Mouse (Mus musculus) ES-Bruce4 (cell line): ENCODE measurements around the gene Arih2. TPM values are rescaled to one million over a fixed set of nuclear protein-coding genes. Genes with fewer than 3 reads are reported as not detected.

ENCODE experiments used
- H3K27ac ChIP-seq: 2 replicates; pipeline ENCODE4 v1.5.1; 2012; ENCODE audit warnings: low read length, inconsistent platforms; ENCODE audit not compliant: insufficient read depth
- H3K27me3 ChIP-seq: 2 replicates; pipeline ENCODE4 v1.6.1; 2012; ENCODE audit warnings: mild to moderate bottlenecking, low read length, inconsistent platforms; ENCODE audit not compliant: control insufficient read depth, poor library complexity, insufficient read depth, severe bottlenecking
- H3K36me3 ChIP-seq: 2 replicates; pipeline ENCODE4 v1.6.1; 2012; ENCODE audit warnings: inconsistent platforms, mild to moderate bottlenecking, low read length, moderate library complexity; ENCODE audit not compliant: control insufficient read depth, poor library complexity, insufficient read depth, severe bottlenecking
- H3K4me1 ChIP-seq: one replicate; pipeline ENCODE4 v1.8.1; 2011; ENCODE audit warnings: low read length; ENCODE audit not compliant: control insufficient read depth, insufficient read depth
- H3K4me3 ChIP-seq: 2 replicates; pipeline ENCODE4 v1.5.1; 2011; ENCODE audit warnings: low read depth, mild to moderate bottlenecking, low read length
- H3K9ac ChIP-seq: 2 replicates; pipeline ENCODE4 v1.6.1; 2012; ENCODE audit warnings: low read depth, mild to moderate bottlenecking, inconsistent platforms; ENCODE audit not compliant: poor library complexity, severe bottlenecking
- H3K9me3 ChIP-seq: replicated peaks from 2 replicates; pipeline ENCODE4 v1.6.1; 2012; ENCODE audit warnings: mild to moderate bottlenecking, low read length, inconsistent platforms; ENCODE audit not compliant: control insufficient read depth, poor library complexity, insufficient read depth, severe bottlenecking
- CTCF ChIP-seq: IDR thresholded peaks from one replicate; pipeline ENCODE4 v1.8.1; 2011; ENCODE audit warnings: low read depth, low read length
- EP300 ChIP-seq: IDR thresholded peaks from 2 replicates; pipeline ENCODE4 v1.6.1; 2011; ENCODE audit warnings: low read depth, low read length; ENCODE audit not compliant: insufficient read depth
- POLR2A ChIP-seq: IDR thresholded peaks from one replicate; pipeline ENCODE4 v1.8.1; 2011; ENCODE audit warnings: low read length; ENCODE audit not compliant: insufficient read depth
- polyA plus RNA-seq: library from polyadenylated mRNA; stranded (reverse); fragments of >200 nt; gene quantifications from 2 replicates; pipeline ENCODE4 v1.2.4, GENCODE M21; 2011; ENCODE audit warnings: low read depth; ENCODE audit not compliant: missing spikeins, insufficient read depth, insufficient read length

The Arih2 gene
- polyA plus RNA-seq, 1 experiment, result 131 TPM

GRCm38 (mm10) chr9:108589229-108589628 is 60.0 kb downstream of the Arih2 start:
- no peak overlapping the region for H3K9ac ChIP-seq
- H3K4me1 ChIP-seq, result peaks cover 11% of the 10 kb centered on the region
- H3K27me3 ChIP-seq, result no peaks in the 10 kb centered on the region
- no peak overlapping the region for H3K4me3 ChIP-seq
- H3K36me3 ChIP-seq, result no peaks in the 10 kb centered on the region
- no peak overlapping the region for H3K27ac ChIP-seq
- peak; percentile 21 for TF ChIP-seq CTCF
- no peak for TF ChIP-seq POLR2A
- TF ChIP-seq EP300, result no peak
- H3K9me3 ChIP-seq, result no peaks in the 10 kb centered on the region

DNA sequence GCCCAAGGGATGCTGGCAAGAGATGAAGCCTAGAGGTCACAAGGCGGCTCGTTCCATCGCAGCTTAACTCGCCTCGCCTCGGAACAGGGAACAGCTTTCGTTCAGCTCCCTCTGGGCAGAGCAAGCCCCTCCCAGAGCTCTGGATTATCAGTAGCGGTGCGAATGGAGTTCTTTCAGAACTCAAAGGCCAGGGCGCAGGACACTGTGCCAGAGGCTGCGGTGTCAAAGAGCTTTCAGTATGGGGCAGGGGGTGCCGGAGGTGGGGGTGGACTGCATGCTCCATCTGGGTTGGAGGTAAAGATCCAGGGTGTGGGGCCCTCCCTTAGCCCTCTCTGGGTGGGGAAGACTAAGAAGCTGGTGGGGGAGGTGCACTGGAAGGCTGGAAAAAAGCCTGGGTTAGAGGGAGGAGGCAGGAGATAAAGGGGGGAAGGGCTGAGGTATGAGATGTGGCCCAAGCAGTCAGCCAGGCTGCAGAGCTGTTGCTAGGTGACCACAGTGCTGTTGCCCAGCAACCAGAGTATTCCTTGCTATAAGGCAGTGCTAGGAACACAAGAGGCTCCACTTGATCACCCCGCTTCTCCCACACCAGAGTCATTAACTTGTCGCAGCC is 61.5 kb downstream of the Arih2 start:
- H3K4me1 ChIP-seq, result peaks cover 11% of the 10 kb centered on the region
- no peaks in the 10 kb centered on the region for H3K36me3 ChIP-seq
- 0 out of 2 replicates have a peak overlapping the region, but pooled peaks have one; percentile 11 for H3K4me3 ChIP-seq
- no peaks in the 10 kb centered on the region for H3K9me3 ChIP-seq
- peak overlapping the region; percentile 53 for H3K27ac ChIP-seq
- TF ChIP-seq EP300, result no peak
- no peak for TF ChIP-seq CTCF
- no peak for TF ChIP-seq POLR2A
- H3K9ac ChIP-seq, result no peak overlapping the region
- no peaks in the 10 kb centered on the region for H3K27me3 ChIP-seq

DNA sequence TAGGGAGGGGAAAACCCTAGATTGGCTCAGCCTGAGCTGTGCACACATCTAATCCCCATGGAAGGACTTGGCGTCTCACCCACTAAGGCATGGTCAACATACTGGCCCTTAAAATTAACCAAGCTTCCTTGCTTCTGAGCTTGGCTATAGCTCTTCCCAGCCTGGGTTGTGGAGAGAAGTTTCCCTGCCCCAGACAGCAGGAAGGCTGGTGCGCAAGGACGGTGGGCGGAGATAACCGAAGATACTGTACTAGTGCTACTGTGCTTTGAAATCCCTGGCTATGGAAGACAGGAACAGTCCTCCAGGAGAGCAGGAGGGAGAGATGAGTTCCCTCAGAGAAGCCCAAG is 69.9 kb downstream of the Arih2 start:
- no peaks in the 10 kb centered on the region for H3K36me3 ChIP-seq
- peak overlapping the region; percentile 41 for H3K9ac ChIP-seq
- peaks cover 7% of the 10 kb centered on the region for H3K4me1 ChIP-seq
- peak overlapping the region; percentile 20; the same call in 1 of the 2 replicates for H3K27ac ChIP-seq
- H3K4me3 ChIP-seq, result peak overlapping the region; percentile 84
- H3K27me3 ChIP-seq, result no peaks in the 10 kb centered on the region
- TF ChIP-seq POLR2A (no peak), EP300 (no peak), CTCF (no peak)
- H3K9me3 ChIP-seq, result no peaks in the 10 kb centered on the region

DNA sequence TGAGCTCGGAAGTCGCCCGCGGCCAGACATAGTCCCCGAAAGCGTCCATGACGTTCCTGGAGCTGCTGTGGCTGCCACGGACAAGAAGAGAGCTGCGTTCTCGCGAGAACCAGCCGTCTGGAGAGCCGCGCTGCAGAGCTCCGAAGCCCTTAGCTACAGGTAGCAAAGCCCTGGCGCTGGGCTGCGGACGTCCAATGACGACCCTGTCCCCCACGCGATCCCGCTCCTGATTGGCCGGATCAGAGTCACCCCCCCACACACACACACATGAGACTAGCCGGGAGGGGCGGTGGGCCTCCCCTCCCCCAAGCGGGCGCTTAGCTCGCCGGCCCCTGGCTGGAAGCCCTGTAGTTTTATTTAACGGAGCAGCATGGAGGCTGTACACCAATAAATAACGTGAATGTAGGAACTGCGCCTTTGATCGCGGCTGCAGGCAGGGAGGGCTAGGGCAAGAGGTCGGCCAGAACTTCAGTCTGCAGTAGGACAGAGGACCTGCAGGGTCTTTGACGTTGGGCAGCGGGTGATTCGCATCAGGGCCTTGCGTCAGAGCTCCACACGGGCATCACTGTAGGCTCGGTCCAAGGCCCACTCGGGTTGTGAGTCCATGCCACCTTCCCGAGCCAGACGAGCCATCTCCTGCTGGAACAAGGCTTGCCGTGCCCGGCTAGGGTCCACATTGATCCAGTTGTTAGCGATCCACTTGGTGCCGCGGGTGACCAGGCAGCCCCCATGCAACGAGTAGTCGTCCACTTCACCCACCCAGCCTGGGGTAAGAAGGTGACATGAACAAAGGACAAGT is 70.4 kb downstream of the Arih2 start, which contains the start of gene Wdr6:
TSS of gene Wdr6 (minus strand) at position 195 of the 799 bp plus-strand sequence.
- Histone ChIP-seq H3K36me3 (no peaks in the 10 kb centered on the region), H3K4me1 (peaks cover 11% of the 10 kb centered on the region), H3K27me3 (no peaks in the 10 kb centered on the region), H3K9ac (peak within 1 kb of the TSS; percentile 80), H3K9me3 (no peaks in the 10 kb centered on the region), H3K27ac (peak within 1 kb of the TSS; percentile 54), H3K4me3 (peak within 1 kb of the TSS; percentile 93)
- TF ChIP-seq EP300, result 0 out of 2 replicates have a peak, but pooled peaks have one; percentile 34
- no peak for TF ChIP-seq CTCF
- peak; percentile 29 for TF ChIP-seq POLR2A

DNA sequence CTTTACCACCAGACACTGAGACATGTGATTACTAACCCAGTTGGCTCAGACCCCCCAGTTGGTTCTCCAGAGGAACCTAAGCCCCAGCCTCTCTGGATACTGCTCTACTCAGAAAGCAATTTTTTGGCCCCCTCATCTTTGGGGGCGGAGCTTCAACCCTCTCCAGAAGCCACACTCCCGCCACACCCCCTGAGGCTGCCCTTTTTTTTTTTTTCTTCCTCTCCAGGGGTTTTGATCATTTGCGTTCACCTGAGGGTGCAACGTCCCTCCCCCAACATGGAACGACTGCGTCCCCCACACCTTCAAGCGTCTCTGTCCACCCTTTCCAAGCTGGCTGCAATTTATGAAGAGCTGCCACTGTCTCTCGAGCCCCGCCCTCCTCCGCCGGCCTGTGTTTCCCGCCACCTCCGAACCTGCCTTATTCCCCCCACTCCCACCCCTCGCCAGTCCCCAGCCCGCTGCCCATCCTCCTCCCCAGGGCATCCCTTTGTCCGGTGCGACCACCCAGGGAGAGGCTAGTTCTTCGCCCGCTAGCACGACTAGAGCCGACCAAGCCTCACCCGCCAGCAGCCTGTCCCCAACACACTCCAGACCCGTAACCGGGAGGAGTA is 71.1 kb downstream of the Arih2 start:
- Histone ChIP-seq H3K27ac (peak overlapping the region; percentile 54), H3K4me1 (peaks cover 15% of the 10 kb centered on the region), H3K9ac (peak overlapping the region; percentile 80), H3K27me3 (no peaks in the 10 kb centered on the region), H3K9me3 (no peaks in the 10 kb centered on the region), H3K36me3 (no peaks in the 10 kb centered on the region), H3K4me3 (peak overlapping the region; percentile 93)
- TF ChIP-seq EP300, result no peak
- TF ChIP-seq POLR2A, result no peak
- TF ChIP-seq CTCF, result no peak
